Mouse (Mus musculus) T-helper 17 cell (primary cell): ENCODE measurements around the gene Gm36176.
"Not testable (repeated sequence)": the region's sequence is repeated elsewhere in the genome, so short reads cannot be mapped to it uniquely, and the experiment has no call there.

Experiments used
- in situ Hi-C, 2 experiments: fragments of 300-600 bp; cut with MboI, MseI; formaldehyde crosslinking; loops; 1 replicate in 1 of 2; 2 replicates in 1 of 2; pipeline ENCODE4 v1.15.1; 2025; ENCODE audit warnings: high pct_unique_total_duplicates in 2 of 2

Gm36176 gene

GRCm38 (mm10) chr10:77846503-77846902, at the start of gene Gm36176:
TSS of gene Gm36176 (plus strand) at chr10:77846803.
- in situ Hi-C loops, result loop anchor here in 1 of 2 experiments (25.0 kb wide), 1 partner anchor 1066 kb away; the partner anchor contains the start of gene Olfr1354

DNA sequence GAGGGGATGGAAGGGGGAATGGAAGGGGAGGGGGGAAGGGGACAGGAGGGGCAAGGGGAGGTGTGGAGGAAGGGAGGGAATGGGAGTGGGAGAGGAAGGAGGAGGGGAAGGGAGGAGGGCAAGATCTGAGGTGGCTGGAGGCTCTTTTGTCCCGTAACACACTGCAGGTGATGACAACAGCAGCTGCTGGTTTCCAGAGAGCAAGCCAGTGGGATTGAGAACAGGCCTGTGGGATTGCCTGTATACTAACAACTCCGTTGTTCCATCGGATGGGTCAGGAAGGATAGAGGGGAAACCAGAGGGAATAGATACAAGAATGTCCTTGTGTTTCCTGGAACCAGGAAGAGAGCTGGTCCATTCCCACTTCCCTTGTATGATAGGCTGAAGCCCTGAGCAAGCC, 48.9 kb upstream of the Gm36176 start:
- in situ Hi-C loops, result no loop called here

- in situ Hi-C loops, result not testable (repeated sequence)
These were observed 48.3 kb upstream of the Gm36176 start for GRCm38 (mm10) chr10:77798164-77798920.

DNA sequence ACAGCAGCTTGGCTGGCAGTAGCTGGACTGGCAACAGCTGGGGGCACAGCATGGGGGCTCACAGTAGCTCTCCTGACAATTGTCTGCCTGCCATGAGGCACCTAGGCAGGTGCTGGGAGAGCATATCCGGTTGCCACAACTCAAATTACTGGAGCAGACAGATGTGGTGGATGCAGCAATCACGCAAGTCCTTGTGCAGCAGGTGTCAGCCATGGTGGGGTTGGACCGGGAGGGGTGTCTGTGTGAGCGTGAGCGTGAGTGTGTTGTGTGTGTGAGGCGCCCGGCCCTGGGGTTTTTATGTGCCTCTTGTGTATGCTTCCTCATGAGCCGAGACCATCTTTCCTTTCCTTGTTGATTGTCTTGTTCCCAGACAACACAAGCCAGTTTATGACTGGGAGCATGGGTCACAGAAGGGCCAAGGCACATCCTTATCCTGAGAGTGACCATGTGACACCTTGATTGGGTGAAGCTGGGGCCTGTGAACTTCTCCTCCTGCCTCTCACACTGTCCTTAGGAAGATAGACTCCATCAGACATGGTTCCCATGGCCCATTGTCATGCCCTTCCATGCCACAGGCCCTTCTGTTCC, 47.6 kb upstream of the Gm36176 start, which contains the start of gene Gm19668:
Gene Gm19668, minus strand, starts transcription at position 213 of the 588 bp plus-strand sequence.
- in situ Hi-C loops, result no loop called here

- in situ Hi-C loops, result no loop called here
These were observed 42.5 kb upstream of the Gm36176 start for GRCm38 (mm10) chr10:77804095-77804494.

GRCm38 (mm10) chr10:77811743-77812142, 34.9 kb upstream of the Gm36176 start, which contains the start of gene Gm9507:
TSS of gene Gm9507 (minus strand) at chr10:77811843.
- in situ Hi-C loops, result no loop called here

DNA sequence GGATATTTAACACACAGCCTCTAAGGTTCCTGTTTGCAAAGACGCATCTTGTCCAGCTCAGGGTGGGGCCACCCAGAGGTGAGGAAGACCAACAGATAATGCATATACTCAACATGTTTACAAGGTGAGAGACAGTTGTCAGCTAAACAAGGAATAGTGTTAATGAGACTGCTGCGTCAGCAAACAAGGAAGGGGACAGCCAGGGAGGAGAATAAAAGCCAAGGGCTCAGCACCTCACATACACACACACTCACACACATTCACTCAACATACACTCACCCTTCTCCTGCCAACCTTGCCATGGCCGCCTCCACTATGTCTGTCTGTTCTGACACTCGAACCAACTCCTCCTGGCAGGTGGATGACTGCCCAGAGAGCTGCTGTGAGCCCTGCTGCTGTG, 32.2 kb upstream of the Gm36176 start, which contains the start of gene Gm2696:
Gene Gm2696, plus strand, starts transcription at position 301 of the 400 bp plus-strand sequence.
- in situ Hi-C loops, result no loop called here

DNA sequence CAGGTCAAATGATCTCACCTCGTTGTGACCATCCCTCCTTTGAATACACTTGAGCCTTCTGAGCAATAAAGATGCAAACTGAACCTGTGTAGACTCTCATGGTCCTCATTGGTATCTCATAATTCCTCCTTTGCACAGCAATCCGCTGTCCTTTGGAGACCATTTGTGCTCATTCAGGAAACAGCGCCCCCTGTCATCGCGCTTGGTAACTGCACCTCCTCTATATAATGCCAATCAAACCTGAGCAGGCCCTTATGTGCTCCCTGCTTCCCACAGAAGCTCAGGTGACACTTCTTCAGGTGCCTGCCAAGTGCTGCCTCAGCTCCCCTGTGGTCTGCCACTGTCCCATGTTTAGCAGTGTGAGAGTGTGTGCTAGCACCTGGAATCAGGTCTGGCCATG, 31.1 kb upstream of the Gm36176 start:
- in situ Hi-C loops, result no loop called here

DNA sequence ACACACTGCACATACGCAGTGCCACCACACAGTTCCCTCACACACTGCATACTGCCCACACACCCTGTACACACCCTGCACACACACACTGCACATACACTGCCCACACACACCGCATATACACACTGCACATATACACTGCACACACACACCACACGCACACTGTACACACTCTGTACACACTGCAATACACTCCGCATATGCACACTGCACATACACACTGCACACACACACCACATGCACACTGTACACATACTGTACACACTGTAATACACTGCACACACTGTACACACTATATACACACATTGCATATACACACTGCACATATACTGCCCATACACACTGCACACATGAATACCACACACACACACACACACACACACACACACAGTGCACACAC, 28.1 kb upstream of the Gm36176 start:
- in situ Hi-C loops, result no loop called here

DNA sequence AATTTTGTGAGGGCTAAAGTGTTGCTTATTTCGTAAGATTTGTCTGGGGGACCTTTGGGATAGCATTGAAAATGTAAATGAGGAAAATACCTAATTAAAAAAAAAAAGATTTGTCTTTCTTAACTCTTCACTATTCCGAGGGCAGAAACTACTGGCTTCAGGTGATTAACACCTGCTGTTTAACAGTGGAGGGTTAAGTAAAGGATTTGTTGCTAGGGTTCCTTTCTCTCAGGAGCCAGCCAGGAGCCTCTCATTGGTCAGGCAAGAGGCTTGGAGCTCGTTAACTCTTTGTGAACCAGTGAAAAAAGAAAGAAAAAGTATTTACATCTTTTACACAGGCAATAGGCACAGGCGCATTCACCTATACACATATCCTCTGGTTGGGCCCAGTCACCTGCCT, 27.4 kb upstream of the Gm36176 start:
- in situ Hi-C loops, result no loop called here

DNA sequence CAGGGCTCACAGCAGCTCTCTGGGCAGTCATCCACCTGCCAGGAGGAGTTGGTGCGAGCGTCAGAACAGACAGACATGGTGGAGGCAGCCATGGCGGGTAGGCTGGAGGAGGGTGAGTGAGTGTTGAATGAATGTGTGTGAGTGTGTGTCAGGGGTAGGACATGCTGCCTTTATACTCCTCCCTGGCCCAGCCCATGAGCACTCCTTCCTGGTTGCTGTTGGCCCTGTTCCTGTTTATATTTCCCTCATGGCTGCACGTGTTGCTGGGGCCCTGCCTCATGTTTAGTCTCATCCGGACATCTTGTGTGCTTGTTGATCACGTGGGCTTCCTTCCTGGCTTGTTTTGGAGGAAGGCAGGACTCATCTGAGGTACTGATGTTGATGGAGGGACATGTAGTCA, 19.7 kb upstream of the Gm36176 start, which contains the start of gene Krtap10-4:
Gene Krtap10-4, minus strand, starts transcription at position 145 of the 400 bp plus-strand sequence.
- in situ Hi-C loops, result loop anchor here in 1 of 2 experiments (25.0 kb wide), 1 partner anchor 1085 kb away; the partner anchor contains the start of gene Olfr1354

DNA sequence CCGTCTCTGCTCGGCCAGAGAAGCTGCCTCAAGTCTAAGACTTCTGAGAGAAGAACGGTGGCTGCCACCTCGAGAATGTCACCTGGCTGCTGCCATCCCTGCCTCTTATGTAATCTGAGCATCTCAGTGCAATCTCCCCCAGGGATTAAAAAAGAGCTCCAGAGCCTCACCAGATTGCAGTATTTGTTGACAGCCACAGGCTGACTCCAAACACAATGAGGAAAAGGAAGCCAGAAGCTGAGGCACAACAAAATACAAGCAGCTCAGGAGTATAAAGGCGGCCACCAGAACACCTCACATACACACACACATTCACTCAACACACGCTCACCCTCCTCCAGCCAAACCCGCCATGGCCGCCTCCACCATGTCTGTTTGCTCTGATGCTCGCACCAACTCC, 11.0 kb upstream of the Gm36176 start, which contains the start of gene Krtap10-10:
Gene Krtap10-10, plus strand, starts transcription at position 301 of the 400 bp plus-strand sequence.
- in situ Hi-C loops, result loop anchor here in 1 of 2 experiments (25.0 kb wide), 1 partner anchor 1077 kb away; the partner anchor contains the start of gene Olfr1354

DNA sequence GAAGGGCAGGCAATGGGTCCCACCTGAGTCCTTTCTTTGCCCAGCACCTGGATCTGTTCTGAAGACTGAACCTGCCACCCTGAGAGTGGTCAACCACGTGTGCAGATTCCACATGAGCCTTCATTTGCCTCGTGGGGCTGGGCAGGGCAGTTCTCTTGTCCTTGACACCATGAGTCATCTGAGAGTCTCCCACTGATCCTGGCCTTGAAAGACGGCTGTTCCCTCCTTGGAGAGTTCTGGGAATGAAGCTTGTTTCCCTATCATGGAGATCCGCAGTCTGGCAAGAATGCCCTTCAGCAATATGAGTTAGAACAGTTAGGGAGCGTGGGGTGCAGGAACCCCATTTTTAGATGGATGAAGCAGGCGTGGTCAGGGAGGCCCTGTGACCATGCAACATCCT, 7.6 kb upstream of the Gm36176 start:
- in situ Hi-C loops, result loop anchor here in 1 of 2 experiments (25.0 kb wide), 1 partner anchor 1073 kb away; the partner anchor contains the start of gene Olfr1354

DNA sequence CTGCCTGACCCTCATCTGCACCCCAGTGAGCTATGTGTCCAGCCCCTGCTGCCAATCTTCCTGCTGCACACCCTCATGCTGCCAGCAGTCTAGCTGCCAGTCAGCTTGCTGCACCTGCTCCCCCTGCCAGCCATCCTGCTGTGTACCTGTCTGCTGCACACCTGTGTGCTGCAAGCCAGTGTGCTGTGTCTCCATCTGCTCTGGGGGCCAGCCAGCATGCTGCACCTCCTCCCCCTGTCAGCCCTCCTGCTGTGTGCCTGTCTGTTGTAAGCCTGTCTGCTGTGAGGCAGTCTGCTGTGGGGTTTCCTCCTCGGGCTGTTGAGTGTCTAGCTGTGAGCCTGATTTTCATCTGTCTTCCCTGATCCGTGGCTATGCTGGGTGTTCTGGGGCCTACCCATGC, 358 bp downstream of the Gm36176 start:
- in situ Hi-C loops, result loop anchor here in 1 of 2 experiments (25.0 kb wide), 1 partner anchor 1065 kb away; the partner anchor contains the start of gene Olfr1354

DNA sequence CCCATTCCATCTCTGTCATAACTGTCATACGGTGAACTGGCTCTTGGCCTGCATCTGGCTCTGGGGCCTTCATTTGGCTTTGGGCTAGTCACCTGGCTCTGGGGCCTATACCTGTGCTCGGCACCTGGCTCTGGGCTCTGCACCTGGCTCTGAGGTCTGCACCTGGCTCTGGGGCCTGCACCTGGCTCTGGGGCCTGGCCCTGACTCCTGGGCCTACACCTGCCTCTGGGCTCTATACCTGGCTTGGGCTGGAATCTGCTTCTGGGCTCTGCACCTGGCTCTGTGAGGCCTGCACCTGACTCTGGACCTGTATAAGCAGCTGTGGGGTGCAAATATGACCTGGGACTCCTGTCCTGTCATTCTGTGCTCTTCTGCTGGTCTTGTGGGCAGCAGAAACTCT, 935 bp downstream of the Gm36176 start:
- in situ Hi-C loops, result loop anchor here in 1 of 2 experiments (25.0 kb wide), 1 partner anchor 1065 kb away; the partner anchor contains the start of gene Olfr1354

- in situ Hi-C loops, result no loop called here
These were observed 6.0 kb downstream of the Gm36176 start, which contains the start of gene Gm10318 for GRCm38 (mm10) chr10:77852559-77852958. TSS of gene Gm10318 (plus strand) at chr10:77852859.

DNA sequence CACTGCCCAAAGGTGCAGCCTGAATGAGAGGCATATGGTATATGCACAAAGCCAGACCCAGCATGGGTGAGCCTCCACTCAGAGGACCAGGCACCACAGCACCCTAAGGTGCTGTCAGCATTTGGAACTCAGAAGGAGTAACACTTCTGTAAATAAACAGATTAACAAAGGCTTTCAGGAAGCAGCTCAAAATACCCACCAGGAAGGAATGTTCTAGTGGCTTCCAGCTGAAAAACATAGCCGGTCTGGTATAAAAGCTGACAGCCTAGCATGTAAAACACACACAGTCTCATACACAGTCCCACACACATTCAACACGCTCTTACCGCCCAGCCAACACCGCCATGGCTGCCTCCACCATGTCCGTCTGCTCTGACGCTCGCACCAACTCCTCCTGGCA, 15.1 kb downstream of the Gm36176 start, which contains the start of gene Gm3285:
Gene Gm3285, plus strand, starts transcription at position 301 of the 400 bp plus-strand sequence.
- in situ Hi-C loops, result no loop called here

DNA sequence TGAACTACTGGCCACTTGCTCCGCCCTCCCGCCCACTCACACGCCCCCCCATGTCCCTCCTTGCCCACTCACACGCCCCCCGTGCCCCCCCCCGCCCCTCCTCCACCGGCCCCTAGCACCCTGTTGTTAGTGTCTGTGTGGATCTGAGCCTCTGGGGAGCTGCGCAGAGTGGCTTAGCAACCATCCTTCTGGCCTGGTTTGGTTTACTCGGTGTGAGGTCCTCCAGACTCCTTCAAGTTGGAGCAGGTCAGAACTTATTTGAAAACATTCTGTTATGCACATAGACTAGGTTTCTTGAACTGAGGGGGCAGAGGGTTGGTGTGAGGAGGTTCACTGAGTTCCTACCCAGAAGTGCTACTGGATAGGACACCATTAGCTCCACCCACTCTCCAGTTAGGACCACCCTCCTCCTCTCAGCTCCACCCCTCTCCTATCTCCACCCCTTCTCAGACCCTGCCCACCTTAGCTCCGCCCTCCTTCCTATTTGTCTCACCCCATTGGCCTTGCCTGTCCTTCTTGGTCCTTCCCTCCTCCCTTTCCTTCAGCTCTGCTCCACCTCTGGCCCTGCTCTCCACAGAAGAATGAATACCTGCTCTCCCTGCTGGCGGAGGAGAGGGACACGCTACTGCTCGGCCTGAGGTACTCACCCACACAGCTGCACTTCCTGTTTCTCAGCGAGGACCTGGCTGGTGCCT, 17.6 kb downstream of the Gm36176 start:
- in situ Hi-C loops, result no loop called here

DNA sequence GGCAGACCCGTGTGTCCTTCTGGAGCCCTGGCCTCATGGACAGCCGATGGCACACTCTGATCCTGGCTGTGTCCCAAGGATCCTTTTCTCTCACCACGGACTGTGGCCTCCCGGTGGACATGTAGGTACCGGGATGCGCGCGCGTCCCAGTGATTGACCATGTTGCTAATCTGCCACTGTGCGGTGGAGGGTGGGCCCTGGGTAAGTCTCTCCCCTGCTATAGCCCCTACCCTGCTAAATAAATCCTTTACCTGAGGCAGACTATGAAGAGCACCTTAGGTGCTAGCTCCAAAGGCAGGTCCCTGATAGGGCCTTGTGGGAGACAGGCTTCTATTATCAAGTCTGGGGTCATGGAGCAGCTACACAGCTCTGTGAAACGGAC, 18.1 kb downstream of the Gm36176 start:
- in situ Hi-C loops, result no loop called here

DNA sequence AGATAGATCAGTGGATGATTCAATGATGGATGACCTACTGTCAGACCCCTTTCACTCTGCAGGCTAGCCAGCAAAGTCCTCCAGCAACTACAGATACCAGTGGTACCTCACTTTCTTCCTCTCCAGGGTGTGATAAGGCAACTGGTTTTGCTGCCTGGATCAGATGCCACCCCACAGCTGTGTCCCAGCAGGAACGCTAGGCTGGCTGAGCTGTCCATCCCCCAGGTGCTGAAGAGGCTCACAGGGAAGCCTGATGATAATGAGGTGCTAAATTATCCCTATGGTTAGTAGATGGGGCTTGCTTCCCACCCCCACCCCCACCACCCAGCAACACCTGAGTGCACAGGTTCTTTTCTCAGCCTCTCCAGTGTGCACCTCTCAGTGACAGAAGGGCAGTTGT, 20.9 kb downstream of the Gm36176 start:
- in situ Hi-C loops, result no loop called here

DNA sequence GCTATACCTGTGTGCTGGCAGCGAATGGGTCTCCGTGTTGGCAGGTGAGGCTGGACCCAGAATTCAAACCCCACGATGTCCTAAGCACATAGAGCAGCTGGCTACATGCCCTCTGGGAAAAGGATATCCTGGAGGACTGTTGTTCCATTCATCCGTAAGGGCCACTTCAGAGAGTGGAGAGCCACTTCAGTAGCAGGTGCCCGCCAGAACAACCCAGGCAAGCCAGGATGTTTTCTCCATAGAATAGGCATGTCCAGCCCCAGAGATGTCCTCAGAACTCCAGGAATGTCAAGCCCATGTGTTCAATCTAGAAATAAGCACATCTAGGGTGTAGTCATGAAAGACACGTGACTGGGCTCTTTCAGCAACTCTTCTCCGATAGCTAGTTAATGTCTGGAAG, 23.0 kb downstream of the Gm36176 start:
- in situ Hi-C loops, result no loop called here
